Mouse (Mus musculus) layer of hippocampus, adult 6 months (tissue): ENCODE results near the gene Cnot6. TPM values are rescaled to one million over a fixed set of nuclear protein-coding genes. Genes with fewer than 3 reads are reported as not detected.

Experiments used
- long read RNA-seq, 2 experiments: library from polyadenylated mRNA; unstranded; transcript quantifications; one replicate each; pipeline ENCODE4 v2.0.0; 2019 to 2020
- polyA plus RNA-seq: library from polyadenylated mRNA; unstranded; fragments of <200 nt; fragmentation: Nextera tagmentation; gene quantifications from 2 replicates; pipeline ENCODE4 v1.2.3, GENCODE M21; 2021

Gene Cnot6
- polyA plus RNA-seq, result 3.7 and 3.8 TPM in 2 replicates
- long read RNA-seq, experiment 1, partial matches to known transcripts, result 4 of 13 reads
- long read RNA-seq, experiment 1, other reads (novel, unspliced or antisense), result 8 of 13 reads
- long read RNA-seq, experiment 2, full-length matches to known transcripts, result 4 of 17 reads
- long read RNA-seq, experiment 2, partial matches to known transcripts, result 4 of 17 reads
- long read RNA-seq, experiment 2, other reads (novel, unspliced or antisense), result 9 of 17 reads

DNA sequence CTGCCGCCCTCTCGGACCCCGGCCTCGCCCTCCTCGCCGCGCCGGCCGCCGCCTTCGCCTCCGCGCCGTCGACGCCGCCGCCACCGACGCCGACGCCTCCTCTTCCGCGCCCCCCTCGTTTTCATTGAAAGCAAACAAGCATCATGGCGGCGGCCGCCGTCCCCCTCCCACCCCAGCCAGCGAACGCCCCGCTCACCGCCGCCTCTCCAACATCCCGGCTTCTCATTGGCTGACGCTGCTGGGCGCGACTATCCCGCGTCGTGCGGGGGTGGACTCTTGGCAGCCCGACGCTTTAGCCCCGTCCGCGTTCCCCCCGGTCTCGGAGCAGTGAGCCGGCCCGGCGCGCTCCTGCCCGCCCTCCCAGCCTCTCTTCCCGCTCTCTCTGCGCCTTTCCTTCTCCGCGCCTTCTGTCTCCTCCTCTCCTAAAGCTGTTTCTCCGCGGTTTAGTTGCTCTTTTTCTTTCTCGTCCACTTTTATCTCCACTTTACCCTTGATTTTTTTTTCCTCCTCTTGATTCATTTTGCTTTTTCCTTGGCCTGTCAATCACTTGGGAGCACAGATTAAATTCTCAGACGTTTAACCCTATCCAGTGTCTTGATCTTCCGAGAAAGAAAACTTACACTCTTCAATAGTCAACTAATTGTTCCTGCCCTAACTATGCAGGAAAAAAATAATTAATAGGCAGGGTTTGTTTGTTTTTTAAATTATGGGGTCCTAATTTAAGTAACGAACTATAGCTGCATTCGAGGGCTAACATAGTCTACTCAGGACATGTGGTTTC is at the start of gene Cnot6:
Cnot6 (minus strand) TSS at position 169 of the 781 bp plus-strand sequence.

DNA sequence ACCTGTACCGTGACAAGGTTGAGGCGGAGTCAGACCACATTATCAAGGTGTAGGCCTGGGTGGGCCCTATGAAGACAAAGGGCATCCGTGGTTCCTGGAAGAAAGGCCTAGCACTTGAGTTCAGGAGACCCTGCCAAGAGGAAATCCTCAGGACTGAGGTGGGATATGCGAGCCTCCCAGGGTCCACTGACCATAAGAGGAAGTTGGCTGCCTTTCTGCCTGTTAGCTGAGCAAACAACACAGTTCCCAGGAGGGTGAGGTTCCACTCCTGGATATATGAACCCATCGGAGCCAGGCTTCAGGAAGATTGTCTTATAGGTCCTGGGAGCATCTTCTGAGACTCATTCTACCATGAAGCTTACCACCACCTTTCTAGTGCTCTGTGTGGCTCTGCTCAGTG is 49.2 kb downstream of the Cnot6 start, which contains the start of gene Scgb3a1:
Scgb3a1 (plus strand) TSS at position 301 of the 400 bp plus-strand sequence.

Other genes with a start within 250 kb of the Cnot6 start
- not detected in 2 replicates for gene Olfr1386, start 247.7 kb downstream of the Cnot6 start, polyA plus RNA-seq
- not detected in 2 replicates for gene Olfr1385, start 223.7 kb downstream of the Cnot6 start, polyA plus RNA-seq
- not detected in 2 replicates for gene Olfr1384, start 206.0 kb downstream of the Cnot6 start, polyA plus RNA-seq
- not detected in 2 replicates for gene Olfr1383, start 193.1 kb downstream of the Cnot6 start, polyA plus RNA-seq
- not detected in 2 replicates for gene Olfr1382, start 184.5 kb downstream of the Cnot6 start, polyA plus RNA-seq
- not detected in 2 replicates for gene Olfr1381, start 169.3 kb downstream of the Cnot6 start, polyA plus RNA-seq
- gene Olfr1380, start 155.8 kb downstream of the Cnot6 start, polyA plus RNA-seq, result not detected in 2 replicates
- gene Flt4, start 103.5 kb downstream of the Cnot6 start, polyA plus RNA-seq, result 0.44 and 0.77 TPM in 2 replicates
- gene Scgb3a1, start 49.1 kb downstream of the Cnot6 start, polyA plus RNA-seq, result 0.36 and 1.7 TPM in 2 replicates
- 3.9 and 4.3 TPM in 2 replicates for gene Gfpt2, start 81.5 kb upstream of the Cnot6 start, polyA plus RNA-seq
- 62.9 and 71.3 TPM in 2 replicates for gene Mapk9, start 134.0 kb upstream of the Cnot6 start, polyA plus RNA-seq
- 2.5 and 2.9 TPM in 2 replicates for gene Rasgef1c, start 189.1 kb upstream of the Cnot6 start, polyA plus RNA-seq